In the genomic region with DNA sequence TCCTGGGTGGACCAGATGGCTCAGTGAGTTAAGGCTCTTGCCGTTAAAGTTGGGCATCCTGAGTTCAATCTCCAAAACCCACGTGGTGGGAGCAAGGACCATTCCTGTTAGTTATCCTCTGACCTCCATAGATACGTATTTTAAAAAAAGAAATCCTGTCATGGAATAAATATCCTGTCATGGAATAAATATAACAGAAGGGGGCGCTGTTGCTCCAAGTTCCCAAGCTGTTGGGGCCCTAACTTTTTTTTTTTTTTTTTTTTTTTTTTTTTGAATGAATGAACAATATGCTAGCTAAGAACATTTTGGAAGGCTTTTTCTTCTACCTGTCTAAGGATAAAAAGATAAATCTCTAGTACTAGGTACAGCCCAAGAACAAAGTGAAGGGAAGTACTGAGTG, we compare ENCODE assay signal across 8 mouse cellular contexts. TPM values are rescaled to one million over a fixed set of nuclear protein-coding genes. Genes with fewer than 3 reads are reported as not detected.
DNase-seq lines count a peak whose midpoint lies in the region; ATAC-seq and TF ChIP-seq lines count a peak whose summit lies in the region.

No protein-coding gene starts in this region.

- TF ChIP-seq CTCF in cerebellum, adult 2 months (IDR thresholded peaks at IDR 0.05; ENCODE audit: borderline replicate concordance, insufficient read depth, low read depth, low read length), result peak; percentile 53; the same call in 1 of the 2 replicates

- no peak overlapping the region for H3K4me3 ChIP-seq in cerebellum, adult 2 months (replicated peaks; ENCODE audit: insufficient read depth, low read depth, low read length)
- no peak overlapping the region for H3K4me3 ChIP-seq in kidney, embryonic 15.5 days (replicated peaks)

- no peaks in the 10 kb centered on the region for H3K27me3 ChIP-seq in cerebellum, adult 2 months (ENCODE audit: control insufficient read depth, insufficient read depth, low read length)
- H3K27me3 ChIP-seq in kidney, embryonic 15.5 days, result 0 out of 2 replicates have a peak, but pooled peaks cover 2% of the 10 kb centered on the region

- H3K4me2 ChIP-seq in kidney, embryonic 15.5 days, result no peak overlapping the region

- ATAC-seq in kidney, embryonic 15.5 days (replicated peaks; ENCODE audit: low FRiP score), result no peak

- no peak for TF ChIP-seq POLR2A in cerebellum, adult 2 months (IDR thresholded peaks at IDR 0.05; ENCODE audit: borderline replicate concordance, insufficient read depth, low read length)

- H3K36me3 ChIP-seq in kidney, embryonic 15.5 days, result no peaks in the 10 kb centered on the region

- H3K9me3 ChIP-seq in kidney, embryonic 15.5 days (replicated peaks), result no peaks in the 10 kb centered on the region

- 3% methylated on average over 4 of the region's 4 CpGs for WGBS in cerebellum, adult 2 months
- 7% methylated on average over 4 of the region's 4 CpGs for WGBS in kidney, embryonic 15.5 days

- H3K9ac ChIP-seq in kidney, embryonic 15.5 days, result no peak overlapping the region

- peak in 1 of 2 experiments; percentile 41 for DNase-seq in cerebellum, adult 2 months
- no peak for DNase-seq in cerebellum, adult 9-11 months
- peak; percentile 42 to 48 for DNase-seq in kidney, postnatal 36 days
- DNase-seq in T-cell, adult 2 months (ENCODE audit: low spot score), result peak; percentile 29
- DNase-seq in lung, postnatal 14 days, result peak; percentile 49
- DNase-seq in urinary bladder, adult 18-20 months (ENCODE audit: low spot score in 2 of 2), result no peak
- no peak for DNase-seq in spleen, postnatal 4 days (ENCODE audit: low spot score in 2 of 2)

- H3K27ac ChIP-seq in cerebellum, adult 2 months (ENCODE audit: insufficient read depth, low read length), result no peak overlapping the region
- no peak overlapping the region for H3K27ac ChIP-seq in kidney, embryonic 15.5 days

- no peaks in the 10 kb centered on the region for H3K4me1 ChIP-seq in cerebellum, adult 2 months (ENCODE audit: control insufficient read depth, insufficient read depth, low read length)
- peaks cover 7% of the 10 kb centered on the region for H3K4me1 ChIP-seq in kidney, embryonic 15.5 days

RNA-seq across cellular contexts. Expression of gene Chsy1, which starts 7.4 kb away (rescaled TPM):
- 6.1 and 6.8 TPM in 2 replicates for polyA plus RNA-seq in cerebellum, adult 2 months (2012; rRNA removed)
- polyA plus RNA-seq in kidney, embryonic 15.5 days (2015; fragmentation: Nextera tagmentation; extraction: Ambion mirVana), result 15.8 and 16.1 TPM in 2 replicates

RNA-seq across cellular contexts. Expression of gene Selenos, which starts 22.4 kb away (rescaled TPM):
- 113 and 123 TPM in 2 replicates for polyA plus RNA-seq in cerebellum, adult 2 months (2012; rRNA removed)
- 107 and 117 TPM in 2 replicates for polyA plus RNA-seq in kidney, embryonic 15.5 days (2015; fragmentation: Nextera tagmentation; extraction: Ambion mirVana)

RNA-seq across cellular contexts. Expression of gene Snrpa1, which starts 43.1 kb away (rescaled TPM):
- 43.8 and 45.9 TPM in 2 replicates for polyA plus RNA-seq in cerebellum, adult 2 months (2012; rRNA removed)
- 184 and 190 TPM in 2 replicates for polyA plus RNA-seq in kidney, embryonic 15.5 days (2015; fragmentation: Nextera tagmentation; extraction: Ambion mirVana)

RNA-seq across cellular contexts. Expression of gene Gm45213, which starts 58.5 kb away (rescaled TPM):
- not detected in 2 replicates for polyA plus RNA-seq in cerebellum, adult 2 months (2012; rRNA removed)
- polyA plus RNA-seq in kidney, embryonic 15.5 days (2015; fragmentation: Nextera tagmentation; extraction: Ambion mirVana), result not detected in 2 replicates

Comparison
In these comparisons a context has a peak if more than half of its experiments do, and no peak if none do; other contexts are left out.
1. DNase-seq: peak in kidney, postnatal 36 days (2 of 2), T-cell, adult 2 months (single experiment) and lung, postnatal 14 days (single experiment); none in cerebellum, adult 9-11 months (single experiment), urinary bladder, adult 18-20 months (0 of 2) and spleen, postnatal 4 days (0 of 2).